Mouse (Mus musculus): ENCODE measurements around the gene Vinac1. TPM values are rescaled to one million over a fixed set of nuclear protein-coding genes. Genes with fewer than 3 reads are reported as not detected.

Vinac1 gene
- polyA plus RNA-seq, 1 experiment, result not detected

GRCm38 (mm10) chr2:129057920-129058361 is 10.0 kb upstream of the Vinac1 start:
- no peaks in the 10 kb centered on the region for H3K36me3 ChIP-seq (ENCODE audit: control insufficient read depth, insufficient read depth, low read length)
- 85% methylated on average over 6 of the region's 6 CpGs for WGBS

GRCm38 (mm10) chr2:129057256-129057655 is 9.3 kb upstream of the Vinac1 start:
- Histone ChIP-seq H3K4me3 (ENCODE audit: low read depth, low read length) (no peak overlapping the region), H3K4me1 (ENCODE audit: control insufficient read depth, insufficient read depth, insufficient read length, low read length) (no peaks in the 10 kb centered on the region), H3K27ac (ENCODE audit: insufficient read depth, low read depth, low read length) (no peak overlapping the region), H3K27me3 (ENCODE audit: control insufficient read depth, insufficient read depth, low read length) (no peaks in the 10 kb centered on the region), H3K36me3 (ENCODE audit: control insufficient read depth, insufficient read depth, low read length) (no peaks in the 10 kb centered on the region)
- no peak for TF ChIP-seq CTCF (IDR thresholded peaks at IDR 0.05; ENCODE audit: extremely low read depth, insufficient read length, insufficient replicate concordance, low read depth, low read length)
- TF ChIP-seq POLR2A (IDR thresholded peaks at IDR 0.05; ENCODE audit: low read depth, low read length), result no peak
- 96% methylated on average over 8 of the region's 8 CpGs for WGBS

More at GRCm38 (mm10) chr2:129057920-129058361, 10.0 kb upstream of the Vinac1 start:
- Histone ChIP-seq H3K4me3 (ENCODE audit: low read depth, low read length) (no peak overlapping the region), H3K27me3 (ENCODE audit: control insufficient read depth, insufficient read depth, low read length) (no peaks in the 10 kb centered on the region), H3K4me1 (ENCODE audit: control insufficient read depth, insufficient read depth, insufficient read length, low read length) (no peaks in the 10 kb centered on the region), H3K27ac (ENCODE audit: insufficient read depth, low read depth, low read length) (no peak overlapping the region)
- TF ChIP-seq POLR2A (IDR thresholded peaks at IDR 0.05; ENCODE audit: low read depth, low read length) (no peak), CTCF (IDR thresholded peaks at IDR 0.05; ENCODE audit: extremely low read depth, insufficient read length, insufficient replicate concordance, low read depth, low read length) (no peak)

GRCm38 (mm10) chr2:129056597-129056996 is 8.6 kb upstream of the Vinac1 start:
- H3K27ac ChIP-seq (ENCODE audit: insufficient read depth, low read depth, low read length), result no peak overlapping the region
- no peaks in the 10 kb centered on the region for H3K27me3 ChIP-seq (ENCODE audit: control insufficient read depth, insufficient read depth, low read length)
- H3K4me1 ChIP-seq (ENCODE audit: control insufficient read depth, insufficient read depth, insufficient read length, low read length), result no peaks in the 10 kb centered on the region
- H3K4me3 ChIP-seq (ENCODE audit: low read depth, low read length), result no peak overlapping the region
- WGBS, result 62% methylated on average over 9 of the region's 9 CpGs
- no peaks in the 10 kb centered on the region for H3K36me3 ChIP-seq (ENCODE audit: control insufficient read depth, insufficient read depth, low read length)
- TF ChIP-seq CTCF (IDR thresholded peaks at IDR 0.05; ENCODE audit: extremely low read depth, insufficient read length, insufficient replicate concordance, low read depth, low read length), result peak; percentile 39; the same call in 1 of the 2 replicates
- no peak for TF ChIP-seq POLR2A (IDR thresholded peaks at IDR 0.05; ENCODE audit: low read depth, low read length)

GRCm38 (mm10) chr2:129055741-129056140 is 7.8 kb upstream of the Vinac1 start:
- Histone ChIP-seq H3K4me3 (ENCODE audit: low read depth, low read length) (no peak overlapping the region), H3K4me1 (ENCODE audit: control insufficient read depth, insufficient read depth, insufficient read length, low read length) (no peaks in the 10 kb centered on the region), H3K36me3 (ENCODE audit: control insufficient read depth, insufficient read depth, low read length) (no peaks in the 10 kb centered on the region), H3K27ac (ENCODE audit: insufficient read depth, low read depth, low read length) (no peak overlapping the region), H3K27me3 (ENCODE audit: control insufficient read depth, insufficient read depth, low read length) (no peaks in the 10 kb centered on the region)
- TF ChIP-seq CTCF (IDR thresholded peaks at IDR 0.05; ENCODE audit: extremely low read depth, insufficient read length, insufficient replicate concordance, low read depth, low read length) (no peak), POLR2A (IDR thresholded peaks at IDR 0.05; ENCODE audit: low read depth, low read length) (no peak)
- WGBS, result 86% methylated on average over 6 of the region's 6 CpGs

- no peak overlapping the region for H3K27ac ChIP-seq (ENCODE audit: insufficient read depth, low read depth, low read length)
- no peak overlapping the region for H3K4me3 ChIP-seq (ENCODE audit: low read depth, low read length)
- TF ChIP-seq CTCF (IDR thresholded peaks at IDR 0.05; ENCODE audit: extremely low read depth, insufficient read length, insufficient replicate concordance, low read depth, low read length), result no peak
- no peak for TF ChIP-seq POLR2A (IDR thresholded peaks at IDR 0.05; ENCODE audit: low read depth, low read length)
- 29% methylated on average over 4 of the region's 4 CpGs for WGBS
- H3K27me3 ChIP-seq (ENCODE audit: control insufficient read depth, insufficient read depth, low read length), result no peaks in the 10 kb centered on the region
- no peaks in the 10 kb centered on the region for H3K4me1 ChIP-seq (ENCODE audit: control insufficient read depth, insufficient read depth, insufficient read length, low read length)
- no peaks in the 10 kb centered on the region for H3K36me3 ChIP-seq (ENCODE audit: control insufficient read depth, insufficient read depth, low read length)
These were observed 4.5 kb upstream of the Vinac1 start for GRCm38 (mm10) chr2:129052451-129052983.

GRCm38 (mm10) chr2:129046846-129047196 is 1.2 kb downstream of the Vinac1 start:
- no peaks in the 10 kb centered on the region for H3K4me1 ChIP-seq (ENCODE audit: control insufficient read depth, insufficient read depth, insufficient read length, low read length)
- H3K36me3 ChIP-seq (ENCODE audit: control insufficient read depth, insufficient read depth, low read length), result no peaks in the 10 kb centered on the region
- 58% methylated on average over 4 of the region's 4 CpGs for WGBS
- no peak for TF ChIP-seq POLR2A (IDR thresholded peaks at IDR 0.05; ENCODE audit: low read depth, low read length)
- TF ChIP-seq CTCF (IDR thresholded peaks at IDR 0.05; ENCODE audit: extremely low read depth, insufficient read length, insufficient replicate concordance, low read depth, low read length), result no peak
- H3K27ac ChIP-seq (ENCODE audit: insufficient read depth, low read depth, low read length), result no peak overlapping the region
- H3K4me3 ChIP-seq (ENCODE audit: low read depth, low read length), result no peak overlapping the region
- H3K27me3 ChIP-seq (ENCODE audit: control insufficient read depth, insufficient read depth, low read length), result no peaks in the 10 kb centered on the region

GRCm38 (mm10) chr2:129046172-129046845 is 1.7 kb downstream of the Vinac1 start:
- Histone ChIP-seq H3K27me3 (ENCODE audit: control insufficient read depth, insufficient read depth, low read length) (no peaks in the 10 kb centered on the region), H3K4me1 (ENCODE audit: control insufficient read depth, insufficient read depth, insufficient read length, low read length) (no peaks in the 10 kb centered on the region), H3K4me3 (ENCODE audit: low read depth, low read length) (no peak overlapping the region), H3K36me3 (ENCODE audit: control insufficient read depth, insufficient read depth, low read length) (no peaks in the 10 kb centered on the region), H3K27ac (ENCODE audit: insufficient read depth, low read depth, low read length) (no peak overlapping the region)
- no peak for TF ChIP-seq POLR2A (IDR thresholded peaks at IDR 0.05; ENCODE audit: low read depth, low read length)
- no peak for TF ChIP-seq CTCF (IDR thresholded peaks at IDR 0.05; ENCODE audit: extremely low read depth, insufficient read length, insufficient replicate concordance, low read depth, low read length)
- WGBS, result 58% methylated on average over 6 of the region's 6 CpGs

Measured in small intestine, adult 2 months (tissue).